Mouse (Mus musculus): ENCODE results near the gene Rassf4. TPM values are rescaled to one million over a fixed set of nuclear protein-coding genes. Genes with fewer than 3 reads are reported as not detected.

The Rassf4 gene
- polyA plus RNA-seq, 1 experiment from 2014 or later = 10.1 TPM

- no peak overlapping the region for H3K4me2 ChIP-seq
- 55% methylated on average over 6 of the region's 6 CpGs for WGBS
- H3K9me3 ChIP-seq = no peaks in the 10 kb centered on the region
- H3K4me3 ChIP-seq (replicated peaks) = no peak overlapping the region
- no peak for ATAC-seq (ENCODE audit: insufficient read depth, low FRiP score, low read depth)
- H3K4me1 ChIP-seq = peaks cover 32% of the 10 kb centered on the region
- H3K27me3 ChIP-seq (replicated peaks) = no peaks in the 10 kb centered on the region
- no peak overlapping the region for H3K27ac ChIP-seq
- no peak overlapping the region for H3K9ac ChIP-seq
- H3K36me3 ChIP-seq = no peaks in the 10 kb centered on the region
These were observed 3.6 kb downstream of the Rassf4 start for GRCm38 (mm10) chr6:116670144-116670543.

- Histone ChIP-seq H3K27ac (no peak overlapping the region), H3K9ac (no peak overlapping the region), H3K9me3 (no peaks in the 10 kb centered on the region), H3K4me2 (no peak overlapping the region), H3K4me3 (replicated peaks) (no peak overlapping the region), H3K4me1 (peaks cover 25% of the 10 kb centered on the region), H3K27me3 (replicated peaks) (no peaks in the 10 kb centered on the region), H3K36me3 (no peaks in the 10 kb centered on the region)
- ATAC-seq (ENCODE audit: insufficient read depth, low FRiP score, low read depth) = no peak
- 45% methylated on average over 11 of the region's 11 CpGs for WGBS
These were observed 4.9 kb downstream of the Rassf4 start for GRCm38 (mm10) chr6:116668682-116669470.

GRCm38 (mm10) chr6:116667382-116667781, 6.4 kb downstream of the Rassf4 start:
- no peaks in the 10 kb centered on the region for H3K36me3 ChIP-seq
- H3K27me3 ChIP-seq (replicated peaks) = no peaks in the 10 kb centered on the region
- H3K27ac ChIP-seq = no peak overlapping the region
- H3K4me2 ChIP-seq = no peak overlapping the region
- H3K9me3 ChIP-seq = no peaks in the 10 kb centered on the region
- no peak overlapping the region for H3K9ac ChIP-seq
- H3K4me3 ChIP-seq (replicated peaks) = no peak overlapping the region
- WGBS = 60% methylated on average over 3 of the region's 3 CpGs
- no peak for ATAC-seq (ENCODE audit: insufficient read depth, low FRiP score, low read depth)
- peaks cover 16% of the 10 kb centered on the region; the same call in 1 of the 2 replicates for H3K4me1 ChIP-seq

GRCm38 (mm10) chr6:116666892-116667291, 6.9 kb downstream of the Rassf4 start:
- Histone ChIP-seq H3K4me3 (replicated peaks) (no peak overlapping the region), H3K4me2 (no peak overlapping the region), H3K27ac (no peak overlapping the region), H3K9me3 (no peaks in the 10 kb centered on the region), H3K36me3 (no peaks in the 10 kb centered on the region), H3K4me1 (peaks cover 16% of the 10 kb centered on the region; the same call in 1 of the 2 replicates), H3K27me3 (replicated peaks) (no peaks in the 10 kb centered on the region), H3K9ac (no peak overlapping the region)
- 67% methylated on average over 3 of the region's 3 CpGs for WGBS
- no peak for ATAC-seq (ENCODE audit: insufficient read depth, low FRiP score, low read depth)

- Histone ChIP-seq H3K36me3 (no peaks in the 10 kb centered on the region), H3K9me3 (no peaks in the 10 kb centered on the region), H3K4me2 (no peak overlapping the region), H3K27ac (no peak overlapping the region), H3K9ac (no peak overlapping the region), H3K4me3 (replicated peaks) (no peak overlapping the region), H3K27me3 (replicated peaks) (no peaks in the 10 kb centered on the region), H3K4me1 (peaks cover 12% of the 10 kb centered on the region; the same call in 1 of the 2 replicates)
- 81% methylated on average over 12 of the region's 12 CpGs for WGBS
- no peak for ATAC-seq (ENCODE audit: insufficient read depth, low FRiP score, low read depth)
These were observed 7.5 kb downstream of the Rassf4 start for GRCm38 (mm10) chr6:116666085-116666750.

- Histone ChIP-seq H3K4me3 (replicated peaks) (no peak overlapping the region), H3K4me2 (no peak overlapping the region), H3K27ac (no peak overlapping the region), H3K9me3 (no peaks in the 10 kb centered on the region), H3K36me3 (no peaks in the 10 kb centered on the region), H3K27me3 (replicated peaks) (no peaks in the 10 kb centered on the region), H3K4me1 (no peaks in the 10 kb centered on the region), H3K9ac (no peak overlapping the region)
- ATAC-seq (ENCODE audit: insufficient read depth, low FRiP score, low read depth) = no peak
- WGBS = 72% methylated on average over 3 of the region's 3 CpGs
These were observed 8.9 kb downstream of the Rassf4 start for GRCm38 (mm10) chr6:116664830-116665229.

GRCm38 (mm10) chr6:116664031-116664430, 9.7 kb downstream of the Rassf4 start:
- no peak overlapping the region for H3K4me2 ChIP-seq
- no peak overlapping the region for H3K9ac ChIP-seq
- no peaks in the 10 kb centered on the region for H3K27me3 ChIP-seq (replicated peaks)
- no peaks in the 10 kb centered on the region for H3K9me3 ChIP-seq
- 69% methylated on average over 6 of the region's 6 CpGs for WGBS
- H3K4me3 ChIP-seq (replicated peaks) = no peak overlapping the region
- ATAC-seq (ENCODE audit: insufficient read depth, low FRiP score, low read depth) = no peak
- no peak overlapping the region for H3K27ac ChIP-seq
- H3K4me1 ChIP-seq = no peaks in the 10 kb centered on the region
- no peaks in the 10 kb centered on the region for H3K36me3 ChIP-seq

- H3K27me3 ChIP-seq (replicated peaks) = no peaks in the 10 kb centered on the region
- no peak overlapping the region for H3K9ac ChIP-seq
- no peak for ATAC-seq (ENCODE audit: insufficient read depth, low FRiP score, low read depth)
- no peak overlapping the region for H3K4me3 ChIP-seq (replicated peaks)
- H3K4me2 ChIP-seq = no peak overlapping the region
- 84% methylated on average over 2 of the region's 2 CpGs for WGBS
- no peaks in the 10 kb centered on the region for H3K36me3 ChIP-seq
- no peaks in the 10 kb centered on the region for H3K4me1 ChIP-seq
- H3K9me3 ChIP-seq = no peaks in the 10 kb centered on the region
- no peak overlapping the region for H3K27ac ChIP-seq
These were observed 10.4 kb downstream of the Rassf4 start for GRCm38 (mm10) chr6:116663364-116663763.

- WGBS = 55% methylated on average over 9 of the region's 9 CpGs
- Histone ChIP-seq H3K27ac (no peak overlapping the region), H3K27me3 (replicated peaks) (no peaks in the 10 kb centered on the region), H3K9ac (no peak overlapping the region), H3K4me2 (no peak overlapping the region), H3K4me1 (peaks cover 13% of the 10 kb centered on the region), H3K9me3 (no peaks in the 10 kb centered on the region), H3K36me3 (no peaks in the 10 kb centered on the region), H3K4me3 (replicated peaks) (no peak overlapping the region)
- no peak for ATAC-seq (ENCODE audit: insufficient read depth, low FRiP score, low read depth)
These were observed 19.9 kb downstream of the Rassf4 start for GRCm38 (mm10) chr6:116653684-116654454.

GRCm38 (mm10) chr6:116653191-116653590, 20.6 kb downstream of the Rassf4 start:
- H3K4me1 ChIP-seq = peaks cover 13% of the 10 kb centered on the region

GRCm38 (mm10) chr6:116651437-116652118, 22.2 kb downstream of the Rassf4 start:
- Histone ChIP-seq H3K36me3 (no peaks in the 10 kb centered on the region), H3K9me3 (no peaks in the 10 kb centered on the region), H3K27me3 (replicated peaks) (no peaks in the 10 kb centered on the region), H3K4me2 (peak overlapping the region; percentile 40), H3K4me1 (peaks cover 13% of the 10 kb centered on the region), H3K9ac (no peak overlapping the region), H3K27ac (no peak overlapping the region), H3K4me3 (replicated peaks) (peak overlapping the region; percentile 30)
- 63% methylated on average over 20 of the region's 20 CpGs for WGBS
- no peak for ATAC-seq (ENCODE audit: insufficient read depth, low FRiP score, low read depth)

More at GRCm38 (mm10) chr6:116653191-116653590, 20.6 kb downstream of the Rassf4 start:
- Histone ChIP-seq H3K27ac (no peak overlapping the region), H3K9ac (no peak overlapping the region), H3K9me3 (no peaks in the 10 kb centered on the region), H3K4me2 (no peak overlapping the region), H3K36me3 (no peaks in the 10 kb centered on the region), H3K27me3 (replicated peaks) (no peaks in the 10 kb centered on the region), H3K4me3 (replicated peaks) (no peak overlapping the region)
- WGBS = 76% methylated on average over 3 of the region's 3 CpGs
- ATAC-seq (ENCODE audit: insufficient read depth, low FRiP score, low read depth) = no peak
